Mouse (Mus musculus): Measurements from ENCODE around the gene Insr.

GRCm38 (mm10) chr8:3275189-3275588, 4.2 kb downstream of the Insr start:
- TF ChIP-seq CTCF (IDR thresholded peaks at IDR 0.05; ENCODE audit: low read depth, low read length) (no peak), POLR2A (IDR thresholded peaks at IDR 0.05; ENCODE audit: borderline replicate concordance, low read depth, low read length) (no peak)
